Mouse (Mus musculus) left cerebral cortex, postnatal 25 days (tissue): ENCODE results near the gene Taf6l. TPM values are rescaled to one million over a fixed set of nuclear protein-coding genes. Genes with fewer than 3 reads are reported as not detected.

Experiments
- DNase-seq, 2 experiments: peaks; one replicate each; pipeline ENCODE4 v3.0.0; 2022; ENCODE audit warnings: low spot score in 2 of 2, mixed read lengths in 1 of 2
- intact Hi-C: fragments of 180-260 bp; cut with DNase I; formaldehyde crosslinking; loops from one replicate; pipeline ENCODE4 v1.15.1; 2025
- total RNA-seq, 2 experiments: library from RNA; stranded (reverse); gene quantifications; 2 replicates each; pipeline ENCODE4 v1.2.3; 2021

The Taf6l gene
- total RNA-seq, 2 experiments from 2014 or later = 12.0 to 12.4 TPM

DNA sequence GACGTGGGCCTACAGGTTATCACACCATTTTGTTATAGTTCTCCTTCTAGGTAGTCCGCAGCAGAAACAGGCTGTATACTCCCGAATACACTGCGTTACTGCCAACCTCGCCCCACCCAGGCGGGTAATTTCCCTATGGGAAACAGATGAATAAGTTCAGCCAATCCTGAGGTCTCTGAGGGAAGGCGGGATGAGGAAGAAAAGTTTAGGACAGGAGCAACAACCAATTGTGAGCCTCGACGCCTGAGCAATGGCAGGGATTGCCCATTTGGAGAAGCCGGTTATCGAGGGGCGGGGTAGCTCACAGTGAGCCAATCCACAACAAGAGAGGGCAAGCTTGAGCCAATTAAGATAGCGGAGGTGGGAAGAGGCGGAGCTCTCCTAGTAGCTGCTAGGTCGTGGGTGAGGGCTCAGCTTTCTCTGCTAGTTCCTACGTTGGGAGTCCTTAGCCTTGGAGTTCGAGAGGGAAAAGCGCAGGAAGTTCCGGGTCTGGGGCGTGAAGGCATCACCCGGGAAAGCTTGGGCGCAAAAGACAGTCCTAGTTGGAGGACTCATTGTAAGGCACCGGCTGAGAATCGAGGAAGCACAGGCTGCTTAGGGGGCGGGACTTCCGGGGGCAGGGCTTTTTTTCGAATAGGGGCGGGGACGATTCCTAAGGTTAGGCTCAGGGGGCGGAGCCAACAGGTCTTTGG, 16.1 kb upstream of the Taf6l start, which contains the start of gene Zbtb3:
TSS of gene Zbtb3 (plus strand) at position 426 of the 692 bp plus-strand sequence.
- intact Hi-C loops = loop anchor here (2.0 kb wide), 1 partner anchor 17 kb away; the partner anchor contains the start of gene Ttc9c
- DNase-seq = peak; percentile 96 to 99

DNA sequence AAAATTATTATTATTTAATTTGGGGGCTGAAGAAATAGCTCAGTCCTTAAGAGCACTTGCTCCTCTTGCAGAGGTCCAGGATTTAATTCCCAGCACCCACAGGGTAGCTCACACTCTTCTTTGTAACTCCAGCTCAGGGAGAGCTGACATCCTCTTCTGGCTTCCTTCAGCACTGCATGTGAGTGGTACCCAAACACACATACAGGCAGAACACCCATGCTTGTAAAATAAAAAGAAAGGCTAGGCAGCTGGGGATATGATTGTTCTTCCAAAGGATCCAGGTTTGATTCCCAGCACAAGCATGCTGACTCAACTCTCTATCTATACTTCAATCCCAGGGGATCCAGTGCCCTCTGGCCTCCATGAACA, 12.7 kb upstream of the Taf6l start:
- intact Hi-C loops = loop anchor here (1.0 kb wide), 1 partner anchor 20 kb away; the partner anchor contains the start of gene Ttc9c
- DNase-seq = no peak

DNA sequence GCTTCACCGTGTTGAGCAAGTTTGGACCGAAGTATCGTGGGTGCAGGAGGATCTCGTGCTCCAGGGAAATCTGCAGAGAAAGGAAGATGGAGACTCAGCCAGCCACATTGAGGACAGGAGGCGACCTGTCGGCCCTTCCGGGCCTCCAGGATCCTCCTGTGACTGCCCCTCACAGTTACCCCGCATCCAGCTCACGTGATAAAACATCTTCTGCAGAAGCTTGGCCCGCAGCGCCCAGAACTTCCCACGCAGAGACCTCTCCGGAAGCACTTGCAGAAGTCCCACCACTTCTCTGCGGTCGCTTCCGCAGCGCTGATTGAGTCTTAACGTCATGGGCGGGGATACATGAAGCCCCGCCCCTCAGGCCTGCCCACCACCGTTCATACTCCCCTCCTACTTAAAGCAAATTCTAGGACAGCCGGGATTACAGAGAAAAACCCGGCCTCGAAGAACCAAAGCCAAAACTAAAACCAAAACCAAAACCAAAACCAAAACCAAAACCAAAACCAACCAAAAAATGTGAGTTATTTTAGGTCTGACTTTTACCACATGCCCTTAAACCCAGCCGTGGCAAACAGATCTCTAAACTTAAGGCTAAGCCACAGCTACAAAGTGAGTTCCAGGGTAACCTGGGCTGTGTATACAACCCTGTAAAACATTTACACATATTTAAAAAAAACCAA, 12.2 kb upstream of the Taf6l start, which contains the start of gene Polr2g:
TSS of gene Polr2g (minus strand) at position 314 of the 683 bp plus-strand sequence.
- intact Hi-C loops = loop anchor here (1.0 kb wide), 1 partner anchor 21 kb away; the partner anchor contains the start of gene Ttc9c
- DNase-seq = peak; percentile 88 to 96

DNA sequence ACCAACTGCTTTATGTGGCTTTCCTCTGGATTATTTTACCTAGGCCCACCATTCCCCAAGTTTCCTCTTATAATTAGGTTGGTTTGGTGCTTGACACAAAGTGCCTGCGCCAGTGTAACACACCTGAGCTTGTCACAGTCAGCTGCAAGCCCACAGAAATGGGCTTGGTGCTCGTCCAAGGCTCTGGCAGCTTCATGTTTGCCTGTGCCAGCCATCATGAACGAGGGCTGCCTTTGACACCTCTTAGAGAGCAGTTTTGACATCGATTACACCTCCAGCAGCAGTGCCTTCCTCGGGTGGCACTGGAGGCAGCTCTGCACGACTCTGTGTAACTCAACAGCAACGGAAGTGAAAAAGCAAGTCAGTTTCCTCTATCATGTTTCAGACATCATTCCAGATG, 4.0 kb upstream of the Taf6l start:
- intact Hi-C loops = no loop called here
- DNase-seq = peak in 1 of 2 experiments; percentile 69

DNA sequence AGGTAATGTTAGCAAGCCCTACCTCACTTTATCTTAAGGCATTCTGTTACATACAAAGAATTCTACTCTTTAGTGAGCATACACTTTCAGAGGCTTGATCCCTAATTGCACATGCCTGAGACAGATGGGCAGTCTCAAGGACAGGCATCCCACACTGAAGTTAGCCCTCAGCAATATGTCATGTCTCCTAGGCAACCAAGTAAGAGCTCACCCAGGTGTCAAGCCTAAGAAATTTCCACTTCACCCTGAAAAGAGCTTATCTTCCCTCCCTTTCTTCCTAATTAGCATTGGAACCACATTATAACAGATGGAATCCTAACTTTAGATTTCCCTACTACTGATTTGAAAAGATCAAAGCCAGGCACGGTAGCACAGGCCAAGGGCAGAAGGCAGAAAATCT, 3.0 kb upstream of the Taf6l start:
- peak in 1 of 2 experiments; percentile 60 for DNase-seq
- intact Hi-C loops = no loop called here

DNA sequence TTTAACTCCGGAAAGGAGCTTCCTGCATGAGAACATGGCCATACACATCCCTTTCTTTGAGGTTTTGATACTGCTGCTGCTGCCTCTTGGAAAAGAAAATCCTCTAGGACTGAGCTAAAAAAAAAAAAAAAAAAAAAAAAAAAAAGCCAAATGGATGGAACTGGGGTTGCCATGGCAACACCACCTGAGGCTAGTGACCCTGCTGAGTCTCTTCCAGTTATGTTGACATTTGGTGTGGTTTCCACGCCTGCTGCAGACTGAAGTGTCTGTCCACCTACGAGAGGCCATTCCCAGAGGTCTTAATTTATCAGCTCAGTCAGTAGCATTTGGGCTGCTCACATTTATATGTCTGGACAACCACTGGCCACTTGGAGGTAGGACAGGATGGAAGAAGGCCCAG, 2.3 kb upstream of the Taf6l start:
- intact Hi-C loops = no loop called here
- DNase-seq = no peak

DNA sequence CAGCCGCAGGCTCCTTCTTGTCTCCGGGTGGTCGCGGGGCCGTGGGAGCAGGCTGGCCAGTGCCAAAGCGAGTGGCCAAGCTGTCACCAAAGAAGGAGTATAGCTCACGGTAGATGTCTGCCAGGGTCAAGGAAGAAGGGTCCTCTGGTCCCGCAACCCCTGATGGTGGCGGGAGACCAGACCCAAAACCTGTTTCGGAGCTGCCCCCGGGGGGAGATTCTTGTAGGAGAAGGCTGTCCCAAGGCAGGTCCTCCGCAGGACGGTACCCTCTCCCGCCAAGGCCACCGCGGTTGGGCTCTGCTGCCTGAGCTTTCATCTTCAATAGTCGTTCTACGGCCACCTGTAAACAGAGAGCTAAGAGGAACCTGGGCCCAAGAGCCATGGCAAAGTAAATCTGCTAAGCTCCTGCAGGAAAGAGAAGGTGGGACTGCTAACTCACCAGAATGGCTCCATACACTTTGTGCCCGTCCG, 11.2 kb downstream of the Taf6l start:
- intact Hi-C loops = no loop called here
- DNase-seq = peak in 1 of 2 experiments; percentile 18

DNA sequence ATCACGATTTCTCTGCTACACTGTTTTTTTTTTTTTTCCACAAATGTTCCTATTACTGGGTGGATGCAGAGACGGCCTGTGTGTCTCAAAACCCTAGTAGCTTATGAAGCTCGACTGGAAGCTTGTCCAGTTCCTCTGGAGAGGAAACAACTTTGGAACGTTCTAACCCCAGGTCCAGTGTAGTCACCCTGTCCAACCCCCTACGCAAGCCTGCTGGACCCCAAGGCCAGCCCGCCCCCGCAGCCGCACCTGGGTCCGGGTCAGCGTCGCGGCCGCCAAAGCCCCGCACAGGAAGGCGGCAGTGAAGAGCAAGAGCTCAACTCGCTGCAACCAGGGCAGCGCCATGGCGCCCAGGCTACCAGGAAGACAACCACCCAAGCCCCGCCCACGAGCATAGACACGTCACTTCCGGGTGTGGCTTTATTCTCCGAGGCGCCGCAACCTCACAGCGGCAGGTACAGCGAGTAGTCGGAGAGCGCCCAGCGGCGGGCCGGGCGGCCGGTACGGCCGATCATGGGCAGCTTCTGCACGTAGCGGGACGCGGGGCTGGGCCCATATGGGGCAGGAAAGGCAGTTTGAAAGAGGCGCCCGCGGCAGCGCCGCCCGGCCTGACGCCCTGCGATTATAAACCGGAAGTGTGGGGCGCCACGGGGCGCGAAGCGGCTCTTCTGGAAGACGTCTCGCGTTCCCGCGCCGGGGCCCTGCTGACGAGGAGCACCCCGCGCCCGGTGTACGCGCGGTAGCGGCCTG, 12.0 kb downstream of the Taf6l start, which contains the start of gene Tmem179b:
TSS of gene Tmem179b (minus strand) at position 382 of the 750 bp plus-strand sequence.
- intact Hi-C loops = no loop called here

DNA sequence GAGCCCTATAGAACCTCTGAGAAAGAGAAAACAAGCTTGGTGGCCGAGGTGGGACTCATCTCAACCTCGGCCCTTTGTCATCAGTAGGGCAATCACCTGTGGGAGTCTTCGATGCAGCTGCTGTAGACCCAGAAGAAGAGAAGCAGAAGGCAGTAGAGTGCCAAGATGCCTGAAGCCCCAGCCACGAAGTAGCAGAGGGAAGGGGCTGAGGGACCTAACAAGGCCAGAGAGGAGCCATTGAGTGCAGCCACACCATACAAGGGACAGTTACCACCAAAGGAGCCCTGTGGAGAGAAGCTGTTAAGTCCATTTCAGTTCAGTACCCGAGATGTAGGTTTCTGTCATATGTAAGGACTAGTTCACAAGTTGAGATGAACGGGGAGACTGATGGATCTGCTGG, 12.8 kb downstream of the Taf6l start:
- intact Hi-C loops = no loop called here

More for the DNA sequence above, 12.0 kb downstream of the Taf6l start, which contains the start of gene Tmem179b:
- peak; percentile 97 for DNase-seq

DNA sequence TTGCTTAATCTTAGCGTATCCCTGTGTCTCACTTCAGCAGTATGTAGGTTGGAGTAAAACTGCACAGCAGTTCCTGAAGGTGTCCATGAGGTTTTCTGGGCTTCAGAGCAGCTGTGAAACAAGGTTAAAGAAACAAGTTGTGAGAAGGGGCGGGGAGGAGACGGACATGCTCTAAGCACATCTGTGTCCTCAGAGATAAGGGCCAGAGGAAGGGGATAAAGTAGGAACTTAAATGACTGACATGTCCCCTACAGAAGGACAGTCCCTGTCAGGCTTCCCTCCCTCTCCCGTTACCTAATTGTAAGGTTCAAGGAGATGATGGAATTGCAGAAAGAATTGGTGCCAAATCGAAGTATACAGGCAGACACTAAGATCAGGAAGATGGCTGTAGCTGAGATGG, 13.2 kb downstream of the Taf6l start:
- intact Hi-C loops = no loop called here

More for the DNA sequence above, 12.8 kb downstream of the Taf6l start:
- DNase-seq = no peak

DNA sequence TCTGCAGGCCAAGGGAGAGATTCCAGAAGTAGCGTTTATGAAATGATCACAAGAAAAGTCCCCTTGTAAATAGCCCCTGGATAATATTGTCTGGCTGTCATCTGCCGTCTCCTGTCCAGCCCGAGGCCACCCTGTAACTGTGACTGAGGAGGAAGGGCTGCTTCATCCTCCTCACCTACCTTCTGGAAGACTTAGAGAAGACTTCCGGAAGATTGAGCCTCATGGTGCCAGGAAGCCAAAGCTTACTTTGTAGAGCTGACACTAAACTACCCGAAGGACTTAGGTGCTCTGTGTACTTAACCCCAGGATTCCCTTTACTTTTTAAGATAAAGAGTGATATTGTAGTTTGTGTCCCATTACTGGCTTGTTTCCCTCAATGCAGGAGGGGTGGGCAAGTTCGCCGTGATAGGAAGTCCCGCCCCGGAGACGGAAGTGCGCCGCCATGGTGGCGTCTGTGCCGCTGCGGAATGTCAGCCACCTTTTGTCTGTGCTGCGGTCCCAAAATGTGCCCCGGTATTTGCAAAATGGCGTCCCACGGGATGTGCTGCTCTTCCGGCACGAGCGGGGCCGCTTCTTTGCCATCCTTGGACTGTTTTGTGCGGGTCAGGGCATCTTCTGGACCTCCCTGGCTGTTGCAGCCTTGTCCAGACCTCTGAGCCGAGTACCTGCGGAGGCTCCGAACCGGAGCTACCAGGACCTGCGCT, 15.5 kb downstream of the Taf6l start, which contains the start of gene Tmem223:
TSS of gene Tmem223 (plus strand) at position 430 of the 704 bp plus-strand sequence.
- intact Hi-C loops = no loop called here
- peak; percentile 81 to 85 for DNase-seq

More for the DNA sequence above, 13.2 kb downstream of the Taf6l start:
- no peak for DNase-seq

DNA sequence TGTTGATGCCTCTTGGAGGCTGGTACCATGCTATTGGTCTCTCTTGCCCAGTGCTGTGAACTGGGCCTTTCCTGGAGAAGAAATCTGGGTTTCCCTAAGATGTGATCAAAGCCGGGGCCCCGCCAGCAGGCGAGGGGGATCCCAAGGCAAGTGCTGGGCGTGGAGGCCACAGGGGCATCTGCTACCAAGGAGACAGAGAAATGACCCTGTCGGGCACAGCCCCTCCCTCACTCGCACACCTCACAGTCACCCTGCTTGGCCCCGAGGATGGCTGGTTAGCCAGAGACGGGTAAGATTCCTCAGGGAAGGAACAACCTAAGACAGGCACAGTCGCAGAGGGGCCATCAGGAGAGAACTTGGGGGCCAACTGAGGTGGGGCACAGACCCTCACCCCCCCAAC, 20.7 kb downstream of the Taf6l start:
- intact Hi-C loops = no loop called here
- DNase-seq = no peak

DNA sequence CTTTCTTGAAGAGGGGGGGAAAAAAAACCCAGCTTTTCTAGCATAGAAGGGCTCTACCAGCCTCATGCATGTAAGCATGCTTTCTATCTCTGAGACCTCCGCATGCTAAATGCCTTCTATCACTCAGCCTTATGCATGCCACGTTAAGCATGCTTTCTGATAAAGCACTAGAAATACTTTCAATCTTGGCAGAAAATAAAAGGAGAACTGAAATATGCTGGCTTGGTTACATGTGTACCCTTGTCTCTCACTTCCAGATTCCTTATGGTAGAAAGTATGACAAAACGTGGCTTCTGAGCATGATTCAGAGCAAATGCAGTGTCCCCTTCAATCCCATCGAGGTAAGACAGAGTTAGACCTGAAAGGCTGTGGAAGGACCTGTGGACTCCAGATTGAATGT, 22.9 kb downstream of the Taf6l start:
- intact Hi-C loops = no loop called here
- DNase-seq = no peak

DNA sequence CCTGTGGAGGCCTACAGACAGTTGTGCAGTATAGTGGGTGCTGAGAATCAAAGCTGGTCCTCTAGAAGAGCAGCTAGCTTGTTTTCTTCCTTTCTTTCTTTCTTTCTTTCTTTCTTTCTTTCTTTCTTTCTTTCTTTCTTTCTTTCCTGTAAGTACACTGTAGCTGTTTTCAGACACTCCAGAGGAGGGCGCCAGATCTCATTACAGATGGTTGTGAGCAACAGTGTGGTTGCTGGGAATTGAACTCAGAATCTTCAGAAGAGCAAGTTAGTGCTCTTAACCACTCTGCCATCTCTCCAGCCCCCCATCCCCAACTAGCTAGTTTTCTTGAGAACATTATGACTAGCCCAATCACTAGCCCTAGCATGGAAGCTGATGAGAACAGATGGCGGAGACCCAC, 25.5 kb downstream of the Taf6l start:
- DNase-seq = no peak
- intact Hi-C loops = no loop called here

DNA sequence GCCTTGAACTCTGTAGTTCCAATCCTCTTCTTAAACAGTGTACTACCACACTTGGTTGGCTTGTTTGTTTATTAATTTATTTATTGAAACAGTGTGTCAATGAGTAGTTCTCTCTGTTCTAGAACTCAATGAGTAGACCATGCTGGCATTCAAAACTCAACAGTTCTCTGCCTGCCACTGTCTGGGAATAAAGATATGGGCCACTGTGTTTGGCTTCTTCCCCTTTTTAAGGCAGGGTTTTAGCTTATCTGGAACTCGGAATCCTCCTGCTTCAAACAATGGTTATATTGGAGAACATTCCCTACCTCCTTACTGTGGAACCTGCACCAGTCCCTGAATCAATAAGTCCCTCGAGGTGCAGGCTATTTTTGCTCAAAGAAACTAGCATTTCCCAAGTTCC, 27.3 kb downstream of the Taf6l start:
- no peak for DNase-seq
- intact Hi-C loops = loop anchor here (5.0 kb wide), 2 partner anchors 58 to 78 kb away; partner anchors contain the start of genes Bscl2, Gng3 and Ttc9c

DNA sequence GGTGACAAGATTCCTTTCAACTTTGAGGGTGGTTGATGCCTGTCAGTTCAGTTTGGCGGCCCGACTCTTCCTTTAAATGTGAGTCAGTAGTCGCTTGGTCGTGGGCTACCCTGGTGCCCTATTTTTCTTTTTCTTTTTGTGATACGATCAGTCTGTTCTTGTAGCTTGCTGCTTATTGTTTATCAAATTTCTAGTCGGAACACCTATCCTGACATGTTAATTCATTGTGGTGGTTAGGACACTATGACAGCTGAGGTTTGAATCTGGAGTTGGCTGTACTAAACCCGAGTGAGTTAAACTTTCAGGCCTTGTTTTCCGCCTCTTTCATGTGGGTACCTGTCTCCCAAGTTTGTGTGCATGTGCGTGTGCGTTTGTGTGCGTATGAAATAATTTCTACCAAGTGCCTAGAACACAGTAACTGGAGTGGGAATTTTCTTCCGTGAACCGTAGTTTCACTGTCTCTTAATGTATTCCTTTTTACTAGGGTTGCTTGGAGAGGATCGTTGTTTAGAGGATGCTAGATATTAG, 28.7 kb downstream of the Taf6l start:
- no peak for DNase-seq
- intact Hi-C loops = loop anchor here (5.0 kb wide), 2 partner anchors 60 to 80 kb away; partner anchors contain the start of genes Bscl2, Gng3 and Ttc9c

DNA sequence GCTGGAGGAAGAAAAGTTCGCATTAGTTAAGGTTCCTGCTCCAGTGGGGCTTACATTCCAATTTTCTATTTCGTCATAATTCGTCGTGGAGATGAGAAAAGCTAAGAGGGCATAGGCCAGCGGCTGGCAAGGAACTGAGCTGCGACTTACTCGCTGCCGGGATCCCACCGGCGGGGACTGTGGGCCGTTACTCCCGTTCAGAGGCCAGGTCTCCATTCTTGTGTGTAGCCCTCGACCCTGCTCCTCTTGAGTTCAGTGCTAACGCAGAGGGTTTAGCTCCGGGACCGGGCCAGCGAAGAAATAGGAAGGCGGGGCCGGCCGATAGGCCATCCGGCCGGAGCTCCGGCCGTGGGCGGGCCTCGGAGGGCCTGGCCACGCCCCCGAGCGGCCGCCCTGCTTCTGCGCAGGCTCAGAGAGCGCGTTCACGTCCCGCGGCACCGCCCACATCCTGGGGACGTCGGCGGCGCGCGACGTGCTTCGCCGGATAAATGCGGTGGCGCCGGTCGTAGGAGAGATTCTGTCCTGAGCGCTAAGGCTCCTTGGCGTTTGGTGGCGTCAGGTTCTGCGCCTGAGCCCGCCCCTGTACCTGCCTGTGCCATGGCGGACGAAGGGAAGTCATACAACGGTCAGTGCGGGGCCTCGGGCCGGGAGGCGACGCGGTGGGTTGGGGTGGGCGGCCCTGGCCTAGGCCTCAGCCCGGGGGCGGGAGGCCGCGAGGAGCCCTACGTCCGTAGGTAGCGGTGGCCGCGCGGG, 29.4 kb downstream of the Taf6l start, which contains the start of gene Nxf1:
TSS of gene Nxf1 (plus strand) at position 439 of the 753 bp plus-strand sequence.
- peak; percentile 94 to 95 for DNase-seq
- intact Hi-C loops = loop anchor here (5.0 kb wide), 2 partner anchors 60 to 80 kb away; partner anchors contain the start of genes Bscl2, Gng3 and Ttc9c

DNA sequence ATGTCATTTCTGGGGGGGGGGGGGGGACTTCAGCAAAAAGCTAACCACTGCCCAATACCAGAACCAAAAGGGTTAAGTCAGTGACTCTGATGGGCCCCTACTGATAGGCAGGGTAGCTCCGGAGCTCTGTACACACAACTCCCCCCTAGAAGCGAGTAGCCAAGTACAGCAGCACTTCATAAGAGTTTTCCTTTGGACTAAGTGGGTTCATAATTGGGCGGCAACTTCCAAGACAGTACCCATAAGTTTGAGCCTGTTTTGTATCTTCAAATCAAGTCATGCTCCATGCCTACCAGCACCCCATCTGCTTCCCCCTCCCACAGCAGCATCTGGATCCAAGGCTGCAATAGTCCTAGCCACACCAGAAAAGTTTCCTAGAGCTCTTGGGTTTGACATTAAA, 30.6 kb downstream of the Taf6l start:
- intact Hi-C loops = loop anchor here (5.0 kb wide), 2 partner anchors 62 to 82 kb away; partner anchors contain the start of genes Bscl2, Gng3 and Ttc9c
- no peak for DNase-seq
